Mouse (Mus musculus): ENCODE data around the gene Tmem221.
A peak's percentile ranks its signal among the peaks of the same experiment; 100 is the strongest.
"Not testable (repeated sequence)": the region's sequence is repeated elsewhere in the genome, so short reads cannot be mapped to it uniquely, and the experiment has no call there.

Tmem221 gene

DNA sequence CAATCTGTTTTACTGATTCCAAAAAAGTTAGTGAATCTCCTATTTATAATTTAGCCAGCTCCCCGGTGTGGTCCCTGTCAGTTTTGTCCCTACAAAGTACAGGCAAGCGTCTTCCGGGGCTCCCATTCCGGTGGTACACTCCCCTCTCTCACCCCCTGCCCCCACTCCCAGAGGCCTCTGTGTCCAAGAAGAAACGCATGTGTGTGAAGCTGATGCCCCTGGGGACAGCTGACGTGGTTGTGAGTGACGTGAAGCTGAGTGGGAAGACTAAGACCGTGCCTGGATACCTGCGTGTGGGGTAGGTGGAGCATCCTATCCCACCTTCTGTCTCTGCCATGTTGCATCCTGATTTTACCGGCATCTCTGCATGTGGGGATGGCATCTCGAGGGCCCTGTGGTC, 13.6 kb downstream of the Tmem221 start:
- DNase-seq = no peak

DNA sequence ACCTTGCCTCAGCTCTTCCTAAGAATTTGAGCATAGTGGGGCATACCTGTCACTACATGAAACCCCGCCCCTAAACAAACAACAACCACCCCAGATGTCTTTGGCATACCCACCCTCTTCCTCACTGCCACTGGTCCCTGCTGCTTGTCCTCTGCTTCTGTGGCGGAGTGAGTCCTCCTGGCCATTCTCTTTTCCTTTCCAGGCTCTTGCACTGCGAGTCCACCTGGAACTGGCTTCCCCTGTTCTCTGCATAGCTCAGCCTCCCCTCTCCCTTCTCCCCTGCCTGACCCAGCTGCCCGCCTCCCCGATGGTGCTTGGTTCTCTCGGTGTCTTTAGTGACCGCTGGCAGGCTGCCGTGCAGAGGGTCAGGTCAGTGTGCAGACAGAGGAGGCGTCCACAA, 14.9 kb downstream of the Tmem221 start:
- DNase-seq = no peak

GRCm38 (mm10) chr8:71542632-71543343, 15.9 kb downstream of the Tmem221 start, which contains the start of gene Mvb12a:
Gene Mvb12a, plus strand, starts transcription at chr8:71542922.
- peak; percentile 96 for DNase-seq

- no peak for DNase-seq
Observed at GRCm38 (mm10) chr8:71537028-71537867, 21.4 kb downstream of the Tmem221 start, which contains the start of gene Bst2. Gene Bst2, minus strand, starts transcription at chr8:71537456.

- no peak for DNase-seq
Observed at GRCm38 (mm10) chr8:71535663-71536062, 23.0 kb downstream of the Tmem221 start.

DNA sequence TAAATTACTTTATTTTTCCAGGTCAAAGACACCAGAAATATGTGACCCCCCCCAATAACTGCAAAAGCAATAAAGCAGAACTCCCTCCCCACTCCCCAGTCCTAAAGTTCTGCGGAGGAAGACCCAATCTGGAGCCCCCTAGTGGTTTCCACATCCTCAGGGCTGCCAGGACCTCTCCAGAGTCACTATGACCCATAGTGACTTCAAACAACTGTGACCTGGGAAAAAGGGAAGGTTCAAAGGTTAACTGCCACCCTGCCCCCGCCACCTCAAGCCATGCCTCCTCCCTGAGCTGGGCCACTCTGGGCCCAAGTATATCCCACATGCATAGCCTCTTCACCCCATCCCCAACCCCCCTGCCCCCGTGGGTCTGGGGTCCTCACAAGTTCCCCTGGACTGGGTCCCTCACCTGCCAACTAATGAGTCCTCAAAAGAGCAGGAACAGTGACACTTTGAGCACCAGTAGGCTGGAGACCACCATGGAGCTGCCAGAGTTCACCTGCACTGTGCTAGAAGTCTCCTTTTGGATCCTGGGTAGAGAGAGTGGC, 24.3 kb downstream of the Tmem221 start:
- no peak for DNase-seq

DNA sequence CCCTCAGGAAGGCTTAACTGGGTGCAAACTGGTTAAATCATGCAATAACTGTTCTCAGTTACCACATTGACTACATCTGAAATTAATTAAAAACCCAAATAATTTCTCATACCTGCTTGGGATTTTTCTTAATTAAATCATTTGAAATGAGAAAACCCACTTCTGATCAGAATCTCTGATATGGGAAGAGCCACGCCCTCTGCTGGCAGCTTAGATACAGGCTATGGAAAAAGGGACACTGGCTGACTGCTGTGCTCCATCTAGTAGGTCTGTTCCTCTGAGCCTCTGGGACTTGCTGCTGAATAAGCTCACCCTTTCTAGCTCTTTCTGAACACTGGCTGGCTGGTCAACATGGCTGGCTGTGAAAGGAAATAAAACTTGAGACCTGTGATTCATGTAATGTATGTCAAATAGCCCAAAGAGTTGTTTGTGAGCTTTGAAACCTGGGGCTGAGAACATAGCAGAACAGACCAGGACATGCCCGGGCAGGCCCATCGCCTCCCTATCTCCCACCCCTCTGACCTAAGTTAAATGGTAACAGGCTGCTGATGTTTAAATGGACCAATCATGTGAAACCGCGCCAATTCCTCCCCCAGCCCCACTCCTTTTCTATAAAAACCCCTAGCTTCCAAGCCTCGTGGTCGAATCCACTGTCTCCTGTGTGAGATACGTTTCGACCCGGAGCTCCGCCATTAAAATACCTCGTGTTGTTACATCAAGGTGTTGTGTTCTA, 27.8 kb downstream of the Tmem221 start:
- not testable (repeated sequence) for DNase-seq

DNA sequence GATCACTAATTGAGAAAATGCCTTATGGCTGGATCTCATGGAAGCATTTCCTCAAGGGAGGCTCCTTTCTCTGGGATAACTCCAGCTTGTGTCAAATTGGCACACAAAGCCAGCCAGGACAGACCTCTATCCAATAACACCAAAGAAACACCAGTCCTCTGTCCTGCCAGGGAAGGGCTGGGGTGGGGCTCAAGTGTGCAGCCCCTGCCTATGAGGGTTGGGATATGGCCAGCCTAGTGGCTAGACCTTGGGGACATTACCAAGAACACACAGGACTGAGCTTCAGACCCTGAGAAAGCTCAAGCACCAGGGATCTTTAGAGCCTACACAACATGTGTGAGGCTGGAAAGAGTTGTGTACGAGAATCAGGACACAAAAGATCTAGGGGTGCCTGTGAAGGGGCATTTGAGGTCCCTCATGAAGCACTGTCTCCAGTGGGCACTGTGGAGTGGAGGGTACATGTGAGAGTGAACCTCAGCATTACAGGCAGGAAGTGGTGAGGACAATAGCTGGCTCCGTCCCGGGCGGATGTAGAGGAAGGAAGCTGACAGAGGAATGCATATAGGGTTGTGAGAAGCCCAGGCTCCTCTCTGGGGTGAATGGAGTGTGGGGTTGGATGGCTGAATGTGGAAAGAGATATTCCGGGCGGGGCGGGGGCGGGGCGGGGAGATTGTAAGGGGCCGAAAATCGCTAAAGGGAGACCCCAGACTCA, 30.2 kb downstream of the Tmem221 start:
- no peak for DNase-seq

DNA sequence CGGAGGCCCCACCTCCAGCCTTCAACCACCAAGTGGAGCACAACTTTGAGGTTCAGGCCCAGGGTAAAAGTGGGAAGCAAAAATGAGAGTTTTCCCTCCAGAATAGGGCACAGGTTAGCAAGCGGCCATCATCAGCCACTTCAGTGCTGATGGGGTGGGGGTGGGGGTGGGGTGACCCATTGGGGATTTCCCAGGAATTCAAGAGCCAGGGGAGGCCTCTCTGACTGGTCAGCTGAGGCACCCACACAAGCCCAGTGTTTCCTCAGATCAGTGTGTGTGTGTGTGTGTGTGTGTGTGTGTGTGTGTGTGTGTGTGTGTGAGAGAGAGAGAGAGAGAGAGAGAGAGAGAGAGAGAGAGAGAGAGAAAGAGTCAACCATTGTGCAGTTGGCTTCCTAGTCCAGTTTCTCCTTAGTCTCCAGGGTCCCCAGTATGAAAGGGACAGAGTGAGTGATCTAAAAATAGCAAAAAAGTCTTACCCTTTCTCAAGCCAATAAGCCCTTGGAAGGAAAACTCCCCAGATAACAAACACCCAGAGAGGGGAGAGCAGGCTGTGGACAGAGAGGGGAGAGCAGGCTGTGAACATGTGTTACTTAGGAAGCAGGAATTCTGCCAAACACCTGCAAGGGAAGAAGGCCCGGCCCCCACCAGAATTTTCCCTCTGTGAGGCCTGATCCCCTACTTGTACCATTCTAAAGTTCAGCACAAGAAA, 31.4 kb downstream of the Tmem221 start:
- no peak for DNase-seq

- no peak for DNase-seq
Observed at GRCm38 (mm10) chr8:71526272-71526671, 32.4 kb downstream of the Tmem221 start.

- no peak for DNase-seq
Observed at GRCm38 (mm10) chr8:71525226-71526050, 33.2 kb downstream of the Tmem221 start, which contains the start of gene Ccdc194. Gene Ccdc194, minus strand, starts transcription at chr8:71525711.

DNA sequence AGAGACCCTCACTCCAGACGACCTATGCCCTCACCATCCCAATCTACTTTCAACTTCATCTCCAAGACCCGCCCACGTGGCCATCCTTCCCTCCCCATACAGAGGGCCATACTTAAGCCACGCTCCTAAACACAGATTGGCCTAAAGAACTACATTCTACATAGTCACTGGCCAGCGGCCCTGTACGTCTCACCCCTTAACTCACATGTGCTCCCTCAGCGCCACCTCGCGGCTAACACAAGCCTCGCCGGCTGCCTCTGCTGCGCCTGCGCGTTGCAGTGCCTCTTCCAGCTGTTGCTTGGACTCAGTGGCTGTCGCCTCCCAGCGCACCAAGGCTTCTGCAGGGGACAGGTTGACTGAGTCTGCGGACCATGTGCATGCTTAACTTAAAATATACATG, 37.0 kb downstream of the Tmem221 start:
- DNase-seq = peak; percentile 84

DNA sequence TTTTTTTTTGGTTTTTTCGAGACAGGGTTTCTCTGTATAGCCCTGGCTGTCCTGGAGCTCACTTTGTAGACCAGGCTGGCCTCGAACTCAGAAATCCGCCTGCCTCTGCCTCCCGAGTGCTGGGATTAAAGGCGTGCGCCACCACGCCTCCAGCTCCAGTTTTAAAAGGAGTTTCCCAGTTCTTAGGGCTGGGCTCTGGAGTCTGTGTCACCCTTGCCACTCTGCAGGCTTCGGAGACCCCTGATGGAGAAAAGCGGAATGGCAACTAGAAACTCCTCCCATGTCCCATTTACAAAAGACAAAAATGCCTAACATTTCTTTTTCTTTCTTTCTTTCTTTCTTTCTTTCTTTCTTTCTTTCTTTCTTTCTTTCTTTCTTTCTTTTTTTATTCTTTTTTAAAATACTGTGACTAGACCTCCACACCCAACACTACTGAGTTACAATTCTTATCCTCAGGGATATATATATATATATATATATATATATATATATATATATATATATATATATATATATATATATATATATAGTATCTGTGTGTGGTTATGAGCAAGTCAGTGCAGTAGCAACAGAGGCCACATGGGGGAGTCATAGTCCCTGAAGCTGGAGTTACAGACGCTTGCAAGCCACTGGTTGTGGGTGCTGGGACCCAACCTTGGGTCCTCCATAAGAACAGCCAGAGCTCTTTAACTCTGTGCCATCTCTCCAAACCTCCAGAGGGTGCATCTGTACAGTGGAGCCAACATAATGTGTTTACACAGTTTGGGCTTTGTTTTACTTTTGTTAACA, 39.4 kb downstream of the Tmem221 start:
- DNase-seq = not testable (repeated sequence)

DNA sequence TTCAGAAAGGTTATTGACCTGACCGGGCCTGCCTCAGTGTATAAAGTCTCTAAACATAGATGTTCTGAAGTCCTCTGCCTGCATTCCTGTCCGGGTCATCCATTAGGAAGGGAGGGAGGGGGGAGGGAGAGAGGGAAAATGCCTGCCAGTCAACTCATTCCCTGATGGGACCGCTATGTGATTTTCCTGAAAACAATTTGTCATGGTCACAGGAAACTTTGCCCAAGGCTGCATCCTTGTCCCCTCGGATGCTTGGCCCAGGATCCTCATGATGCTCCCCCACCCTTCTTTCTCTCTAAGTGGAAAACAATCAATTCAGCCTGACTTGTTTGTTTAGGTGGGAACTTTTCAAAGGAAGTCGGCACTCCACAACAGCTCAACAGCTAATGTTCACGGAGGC, 41.9 kb downstream of the Tmem221 start:
- DNase-seq = no peak

DNA sequence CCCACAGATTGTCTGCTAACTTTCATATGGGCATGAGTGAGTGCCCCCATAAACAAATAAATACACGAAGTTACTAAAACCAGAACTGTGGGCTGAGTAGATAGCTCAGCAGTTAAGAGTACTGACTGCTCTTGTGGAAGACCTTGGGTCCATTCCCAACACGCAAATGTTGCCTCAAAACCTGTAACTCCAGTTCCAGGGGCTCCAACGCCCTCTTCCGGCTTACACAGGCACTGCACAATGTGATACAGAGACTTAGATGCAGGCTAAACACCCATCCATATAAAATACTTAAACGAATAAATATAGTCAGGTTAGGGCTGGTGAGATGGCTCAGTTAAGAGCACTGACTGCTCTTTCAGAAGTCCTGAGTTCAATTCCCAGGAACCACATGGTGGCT, 43.6 kb downstream of the Tmem221 start:
- DNase-seq = no peak

GRCm38 (mm10) chr8:71513018-71513754, 45.5 kb downstream of the Tmem221 start:
- no peak for DNase-seq

DNA sequence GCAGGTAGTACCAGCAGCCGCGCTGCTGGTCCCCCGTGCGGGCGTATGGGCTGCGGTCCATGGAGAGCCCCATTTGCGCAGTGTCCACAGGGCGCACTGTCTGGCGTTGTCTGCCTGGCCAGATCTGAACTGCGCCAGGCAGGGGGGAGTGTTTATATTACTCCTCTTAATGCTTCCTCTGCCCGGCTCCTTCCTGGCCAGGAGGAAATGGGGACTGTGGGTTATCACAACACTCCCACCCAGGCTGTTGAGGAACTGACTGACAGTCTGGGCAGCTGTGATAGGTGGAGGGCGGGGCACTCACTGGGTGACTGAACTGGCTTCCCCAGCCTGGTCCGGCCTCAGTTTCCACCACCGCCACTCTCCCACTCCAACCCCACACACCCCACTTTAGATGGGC, 47.0 kb downstream of the Tmem221 start, which contains the start of gene Plvap:
Gene Plvap, minus strand, starts transcription at position 109 of the 400 bp plus-strand sequence.
- no peak for DNase-seq

GRCm38 (mm10) chr8:71509316-71509715, 49.4 kb downstream of the Tmem221 start:
- DNase-seq = no peak

- DNase-seq = peak; percentile 86
Observed at GRCm38 (mm10) chr8:71507589-71508104, 51.0 kb downstream of the Tmem221 start.
